Mouse (Mus musculus): ENCODE measurements around the gene Gm28044. TPM values are rescaled to one million over a fixed set of nuclear protein-coding genes. Genes with fewer than 3 reads are reported as not detected.
"Not testable (repeated sequence)": the region's sequence is repeated elsewhere in the genome, so short reads cannot be mapped to it uniquely, and the experiment has no call there.

The Gm28044 gene
- polyA plus RNA-seq, 1 experiment from 2014 or later = 0.47 TPM

DNA sequence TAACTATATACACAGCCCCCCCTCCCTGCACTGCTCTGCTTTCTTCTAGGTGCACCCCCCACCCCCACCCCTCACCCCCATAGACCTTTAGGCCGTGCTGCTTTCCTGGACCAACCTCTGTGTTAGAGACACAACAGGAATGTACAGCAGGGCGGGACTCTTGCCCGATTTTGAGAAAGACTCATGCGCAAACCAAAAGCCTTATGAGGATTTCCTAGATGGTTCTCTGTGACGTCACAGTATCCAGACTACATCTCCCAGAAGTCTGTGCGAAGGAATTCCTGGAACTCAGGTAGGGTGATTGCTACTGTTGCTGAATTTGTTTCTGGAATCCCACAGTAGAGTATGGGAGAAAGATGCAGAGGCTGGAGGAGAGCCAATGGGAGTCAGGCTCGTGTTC lies 82.0 kb downstream of the Gm28044 start, which contains the start of gene Zfp458:
Gene Zfp458, minus strand, starts transcription at position 153 of the 400 bp plus-strand sequence.
- H3K27ac ChIP-seq = no peak within 1 kb of the TSS
- 0 out of 2 replicates have a peak within 1 kb of the TSS, but pooled peaks have one; percentile 19 for H3K4me2 ChIP-seq
- H3K36me3 ChIP-seq = no peaks in the 10 kb centered on the region
- H3K9ac ChIP-seq = no peak within 1 kb of the TSS
- no peak within 1 kb of the TSS for H3K4me3 ChIP-seq (replicated peaks)
- H3K9me3 ChIP-seq (replicated peaks) = no peaks in the 10 kb centered on the region
- no peak for ATAC-seq (replicated peaks; ENCODE audit: low FRiP score)
- no peaks in the 10 kb centered on the region for H3K27me3 ChIP-seq
- no peaks in the 10 kb centered on the region for H3K4me1 ChIP-seq
- WGBS = 40% methylated on average over 7 of the region's 7 CpGs

GRCm38 (mm10) chr13:67269383-67270065 lies 90.8 kb downstream of the Gm28044 start:
- H3K36me3 ChIP-seq; H3K9me3 ChIP-seq (replicated peaks); H3K27me3 ChIP-seq; H3K4me1 ChIP-seq: not testable (repeated sequence)
- 45% methylated on average over 9 of the region's 9 CpGs for WGBS
- peak; percentile 33; the same call in 1 of the 2 replicates for ATAC-seq (replicated peaks; ENCODE audit: low FRiP score)
- H3K4me2 ChIP-seq = peak overlapping the region; percentile 76
- H3K4me3 ChIP-seq (replicated peaks) = peak overlapping the region; percentile 82
- 0 out of 2 replicates have a peak overlapping the region, but pooled peaks have one; percentile 43 for H3K27ac ChIP-seq
- peak overlapping the region; percentile 67 for H3K9ac ChIP-seq

DNA sequence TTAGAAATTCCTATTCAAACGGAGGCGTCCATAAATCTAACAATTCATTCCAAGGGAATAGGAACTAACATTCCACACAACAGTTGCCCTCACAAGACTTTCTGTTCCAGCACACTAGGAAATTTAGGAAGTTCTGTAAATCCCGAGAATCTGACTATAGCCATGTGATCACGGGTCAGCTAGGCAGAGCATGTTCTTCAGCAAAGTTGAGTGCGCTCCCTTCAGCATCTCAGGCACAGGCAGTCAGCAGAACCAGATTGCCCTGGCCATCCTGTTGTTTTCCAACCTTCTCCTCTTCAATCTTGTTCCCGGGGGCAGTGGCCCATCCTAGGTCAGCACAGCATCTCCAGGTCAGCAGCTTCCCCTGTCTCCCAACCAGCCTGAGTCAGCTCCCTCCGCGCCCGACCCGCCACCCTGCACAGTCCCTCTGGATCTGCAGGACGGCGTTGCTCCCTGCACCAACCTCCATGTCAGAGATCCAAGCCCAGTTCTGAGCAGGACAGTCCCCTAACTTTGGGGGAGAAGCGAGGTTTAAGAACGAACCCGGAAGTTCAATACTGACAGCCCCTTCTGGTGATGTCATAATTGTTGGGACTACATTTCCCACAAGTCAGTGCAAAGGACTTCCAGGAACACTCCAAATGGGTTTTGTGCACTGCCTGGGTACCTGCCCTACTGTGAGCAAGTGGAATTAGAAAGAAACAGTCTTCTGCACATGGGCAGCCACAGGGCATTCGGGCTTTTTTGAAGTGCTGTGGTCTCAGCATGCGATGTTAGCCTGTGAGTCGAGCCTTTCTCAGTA lies 91.6 kb downstream of the Gm28044 start:
- Histone ChIP-seq H3K4me2 (peak overlapping the region; percentile 76), H3K4me3 (replicated peaks) (peak overlapping the region; percentile 82), H3K9ac (peak overlapping the region; percentile 67), H3K9me3 (replicated peaks) (no peaks in the 10 kb centered on the region; the same call in 1 of the 2 replicates), H3K36me3 (no peaks in the 10 kb centered on the region), H3K4me1 (0 out of 2 replicates have a peak, but pooled peaks cover 4% of the 10 kb centered on the region), H3K27ac (peak overlapping the region; percentile 43; the same call in 1 of the 2 replicates), H3K27me3 (no peaks in the 10 kb centered on the region)
- peak; percentile 99 for ATAC-seq (replicated peaks; ENCODE audit: low FRiP score)
- WGBS = 7% methylated on average over 18 of the region's 18 CpGs

Other genes with a start within 250 kb of the Gm28044 start
- gene Rslcan18, start 244.3 kb downstream of the Gm28044 start, polyA plus RNA-seq (2015; fragmentation: Nextera tagmentation; extraction: Ambion mirVana) = 0.33 and 0.42 TPM in 2 replicates
- 1.9 and 2.5 TPM in 2 replicates for gene Zfp759, start 238.9 kb downstream of the Gm28044 start, polyA plus RNA-seq (2015; fragmentation: Nextera tagmentation; extraction: Ambion mirVana)
- 7.3 TPM in 2 replicates for gene Rsl1, start 187.4 kb downstream of the Gm28044 start, polyA plus RNA-seq (2015; fragmentation: Nextera tagmentation; extraction: Ambion mirVana)
- 1.5 and 1.9 TPM in 2 replicates for gene Zfp455, start 166.0 kb downstream of the Gm28044 start, polyA plus RNA-seq (2015; fragmentation: Nextera tagmentation; extraction: Ambion mirVana)
- gene Zfp458, start 82.1 kb downstream of the Gm28044 start, polyA plus RNA-seq (2015; fragmentation: Nextera tagmentation; extraction: Ambion mirVana) = 2.1 TPM in 2 replicates
- gene Zfp457, start 54.1 kb downstream of the Gm28044 start, polyA plus RNA-seq (2015; fragmentation: Nextera tagmentation; extraction: Ambion mirVana) = 0.39 and 1.00 TPM in 2 replicates
- gene Zfp595, start 28.0 kb downstream of the Gm28044 start, polyA plus RNA-seq (2015; fragmentation: Nextera tagmentation; extraction: Ambion mirVana) = 2.2 and 2.5 TPM in 2 replicates
- gene Zfp953, start 69 bp upstream of the Gm28044 start, polyA plus RNA-seq (2015; fragmentation: Nextera tagmentation; extraction: Ambion mirVana) = 1.5 TPM in 2 replicates
- gene Gm28041, start 15.2 kb upstream of the Gm28044 start, polyA plus RNA-seq (2015; fragmentation: Nextera tagmentation; extraction: Ambion mirVana) = 0.21 and 0.50 TPM in 2 replicates
- 1.5 TPM in 2 replicates for gene Zfp456, start 15.3 kb upstream of the Gm28044 start, polyA plus RNA-seq (2015; fragmentation: Nextera tagmentation; extraction: Ambion mirVana)
- 5.6 and 6.7 TPM in 2 replicates for gene Zfp429, start 39.3 kb upstream of the Gm28044 start, polyA plus RNA-seq (2015; fragmentation: Nextera tagmentation; extraction: Ambion mirVana)
- 1.0 and 1.1 TPM in 2 replicates for gene Zfp459, start 60.9 kb upstream of the Gm28044 start, polyA plus RNA-seq (2015; fragmentation: Nextera tagmentation; extraction: Ambion mirVana)
- 8.9 and 9.9 TPM in 2 replicates for gene Zfp874a, start 91.1 kb upstream of the Gm28044 start, polyA plus RNA-seq (2015; fragmentation: Nextera tagmentation; extraction: Ambion mirVana)
- 2.4 and 2.8 TPM in 2 replicates for gene Zfp874b, start 123.7 kb upstream of the Gm28044 start, polyA plus RNA-seq (2015; fragmentation: Nextera tagmentation; extraction: Ambion mirVana)
- gene Zfp58, start 140.0 kb upstream of the Gm28044 start, polyA plus RNA-seq (2015; fragmentation: Nextera tagmentation; extraction: Ambion mirVana) = 15.7 and 16.1 TPM in 2 replicates
- gene Gm26965, start 165.6 kb upstream of the Gm28044 start, polyA plus RNA-seq (2015; fragmentation: Nextera tagmentation; extraction: Ambion mirVana) = not detected in 2 replicates
- 25.6 and 26.1 TPM in 2 replicates for gene Zfp87, start 165.6 kb upstream of the Gm28044 start, polyA plus RNA-seq (2015; fragmentation: Nextera tagmentation; extraction: Ambion mirVana)
- 13.8 and 14.0 TPM in 2 replicates for gene Zfp748, start 193.3 kb upstream of the Gm28044 start, polyA plus RNA-seq (2015; fragmentation: Nextera tagmentation; extraction: Ambion mirVana)
- gene Zfp729b, start 249.2 kb upstream of the Gm28044 start, polyA plus RNA-seq (2015; fragmentation: Nextera tagmentation; extraction: Ambion mirVana) = 4.3 and 4.4 TPM in 2 replicates

Data from kidney, embryonic 15.5 days (tissue).